Mouse (Mus musculus): ENCODE data around the gene Erbin. TPM values are rescaled to one million over a fixed set of nuclear protein-coding genes. Genes with fewer than 3 reads are reported as not detected.

The Erbin gene
- total and polyA plus RNA-seq, 2 experiments from 2014 or later = 8.5 to 32.5 TPM

DNA sequence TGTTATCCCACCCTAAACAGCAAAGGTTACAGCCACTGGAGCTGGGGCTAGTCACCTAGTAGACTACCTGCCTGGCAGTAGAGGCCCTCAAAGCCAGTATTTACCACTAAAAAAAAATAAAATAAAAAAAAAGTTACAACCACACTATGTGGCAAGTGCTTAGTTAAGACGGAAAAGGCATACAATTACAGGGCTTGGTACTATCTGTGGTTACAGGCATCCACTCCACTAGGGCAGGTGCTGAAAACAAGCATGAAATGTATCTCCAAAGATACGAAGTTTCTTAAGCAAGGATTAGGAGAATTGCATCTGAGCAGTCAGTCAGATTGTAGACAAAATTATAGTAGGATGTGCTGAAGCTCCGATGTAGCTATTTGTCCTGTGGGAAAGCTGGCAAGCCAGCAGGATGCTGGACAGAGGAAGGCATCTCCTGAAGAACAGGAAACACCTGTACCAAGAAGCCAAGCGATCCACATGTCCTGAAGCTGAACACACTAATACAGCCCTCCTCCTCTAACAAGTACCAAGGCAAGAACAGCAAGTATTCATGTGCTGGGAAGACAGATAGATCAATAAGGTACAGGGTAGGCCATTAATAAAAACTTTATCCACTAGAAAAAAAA is 6.1 kb downstream of the Erbin start:
- ATAC-seq (no peak), DNase-seq (ENCODE audit: low spot score) (no peak)
- WGBS = 84% methylated on average over 4 of the region's 4 CpGs
- Histone ChIP-seq H3K4me1 (ENCODE audit: insufficient read depth, low read length) (no peaks in the 10 kb centered on the region; the same call in 1 of the 2 replicates), H3K27me3 (ENCODE audit: insufficient read depth, low read length) (no peaks in the 10 kb centered on the region), H3K27ac (no peak overlapping the region), H3K9me3 (ENCODE audit: low read length) (no peaks in the 10 kb centered on the region), H3K9ac (replicated peaks; ENCODE audit: low read length) (no peak overlapping the region), H3K36me3 (ENCODE audit: insufficient read depth, low read length) (no peaks in the 10 kb centered on the region), H3K4me2 (ENCODE audit: low read depth, low read length) (no peak overlapping the region), H3K4me3 (ENCODE audit: low read length) (no peak overlapping the region)
- no peak for TF ChIP-seq CTCF (IDR thresholded peaks at IDR 0.05; ENCODE audit: low read depth)

DNA sequence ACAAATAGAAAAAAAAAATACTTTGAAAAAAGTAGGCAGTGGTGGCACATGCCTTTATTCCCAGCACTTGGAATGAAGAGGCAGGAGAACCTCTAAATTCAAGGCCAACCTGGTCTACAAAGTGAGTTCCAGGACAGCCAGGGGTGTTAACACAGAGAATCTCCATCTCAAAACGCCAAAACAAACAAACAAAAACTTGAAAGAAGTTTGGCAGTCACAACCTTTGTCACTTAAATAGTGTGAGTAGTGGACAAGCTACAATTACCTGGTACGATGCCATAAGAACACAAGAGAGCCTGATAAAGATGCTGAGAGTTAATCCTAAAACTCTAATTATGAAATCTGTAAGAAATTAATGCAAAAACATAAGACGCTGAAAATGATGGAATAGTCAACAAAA is 8.0 kb downstream of the Erbin start:
- H3K4me1 ChIP-seq (ENCODE audit: insufficient read depth, low read length) = no peaks in the 10 kb centered on the region
- TF ChIP-seq CTCF (IDR thresholded peaks at IDR 0.05; ENCODE audit: low read depth) = no peak
- no peaks in the 10 kb centered on the region for H3K27me3 ChIP-seq (ENCODE audit: insufficient read depth, low read length)
- no peak overlapping the region for H3K27ac ChIP-seq
- H3K9me3 ChIP-seq (ENCODE audit: low read length) = no peaks in the 10 kb centered on the region
- WGBS = 78% methylated on average over 3 of the region's 3 CpGs
- ATAC-seq = no peak
- H3K9ac ChIP-seq (replicated peaks; ENCODE audit: low read length) = no peak overlapping the region
- no peaks in the 10 kb centered on the region for H3K36me3 ChIP-seq (ENCODE audit: insufficient read depth, low read length)
- no peak for DNase-seq (ENCODE audit: low spot score)
- H3K4me2 ChIP-seq (ENCODE audit: low read depth, low read length) = no peak overlapping the region
- H3K4me3 ChIP-seq (ENCODE audit: low read length) = no peak overlapping the region

DNA sequence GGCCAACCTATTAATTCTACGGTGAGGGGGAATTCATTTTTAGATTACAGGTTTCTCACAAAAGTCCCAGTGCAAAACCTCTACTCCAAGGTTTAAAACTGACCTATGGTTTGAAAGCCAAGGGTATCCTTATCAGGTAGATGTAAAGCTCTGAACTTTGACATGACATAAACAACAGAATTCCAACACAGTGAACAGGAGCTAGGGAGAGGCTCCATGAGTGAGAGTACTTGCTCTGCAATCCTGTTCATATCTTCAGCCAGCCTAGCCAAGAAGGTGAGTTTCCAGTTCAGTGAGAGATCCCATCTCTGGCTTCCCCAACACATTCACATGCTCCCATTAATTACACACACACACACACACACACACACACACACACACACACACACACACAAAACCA is 9.7 kb downstream of the Erbin start:
- no peaks in the 10 kb centered on the region for H3K9me3 ChIP-seq (ENCODE audit: low read length)
- no peak overlapping the region for H3K27ac ChIP-seq
- H3K4me1 ChIP-seq (ENCODE audit: insufficient read depth, low read length) = no peaks in the 10 kb centered on the region
- no peak overlapping the region for H3K4me3 ChIP-seq (ENCODE audit: low read length)
- WGBS = 92% methylated on average over 1 of the region's 1 CpGs
- H3K36me3 ChIP-seq (ENCODE audit: insufficient read depth, low read length) = no peaks in the 10 kb centered on the region
- H3K9ac ChIP-seq (replicated peaks; ENCODE audit: low read length) = no peak overlapping the region
- DNase-seq (ENCODE audit: low spot score) = no peak
- H3K4me2 ChIP-seq (ENCODE audit: low read depth, low read length) = no peak overlapping the region
- no peaks in the 10 kb centered on the region for H3K27me3 ChIP-seq (ENCODE audit: insufficient read depth, low read length)
- TF ChIP-seq CTCF (IDR thresholded peaks at IDR 0.05; ENCODE audit: low read depth) = no peak
- ATAC-seq = no peak

DNA sequence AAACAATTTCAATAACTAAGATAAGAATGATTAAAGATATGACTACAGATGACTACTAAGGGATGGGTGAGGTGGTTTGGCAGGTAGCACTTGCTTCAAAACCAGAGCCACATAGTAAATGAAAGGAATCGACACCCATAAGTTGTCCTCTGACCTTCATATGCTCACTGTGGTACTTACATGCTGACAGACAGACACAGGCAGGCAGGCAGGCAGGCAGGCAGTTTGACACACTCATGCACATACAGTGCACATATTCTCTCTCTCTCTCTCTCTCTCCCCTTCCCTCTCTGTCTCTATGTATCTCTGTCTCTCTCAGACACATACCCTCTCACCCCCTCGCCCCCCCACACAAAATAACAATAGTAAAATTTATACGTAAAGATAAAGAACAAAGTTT is 10.4 kb downstream of the Erbin start:
- Histone ChIP-seq H3K4me3 (ENCODE audit: low read length) (no peak overlapping the region), H3K4me1 (ENCODE audit: insufficient read depth, low read length) (no peaks in the 10 kb centered on the region), H3K4me2 (ENCODE audit: low read depth, low read length) (no peak overlapping the region), H3K36me3 (ENCODE audit: insufficient read depth, low read length) (no peaks in the 10 kb centered on the region), H3K27me3 (ENCODE audit: insufficient read depth, low read length) (no peaks in the 10 kb centered on the region), H3K9ac (replicated peaks; ENCODE audit: low read length) (no peak overlapping the region), H3K27ac (no peak overlapping the region), H3K9me3 (ENCODE audit: low read length) (no peaks in the 10 kb centered on the region)
- DNase-seq (ENCODE audit: low spot score) (no peak), ATAC-seq (no peak)
- 76% methylated on average over 3 of the region's 3 CpGs for WGBS
- no peak for TF ChIP-seq CTCF (IDR thresholded peaks at IDR 0.05; ENCODE audit: low read depth)

DNA sequence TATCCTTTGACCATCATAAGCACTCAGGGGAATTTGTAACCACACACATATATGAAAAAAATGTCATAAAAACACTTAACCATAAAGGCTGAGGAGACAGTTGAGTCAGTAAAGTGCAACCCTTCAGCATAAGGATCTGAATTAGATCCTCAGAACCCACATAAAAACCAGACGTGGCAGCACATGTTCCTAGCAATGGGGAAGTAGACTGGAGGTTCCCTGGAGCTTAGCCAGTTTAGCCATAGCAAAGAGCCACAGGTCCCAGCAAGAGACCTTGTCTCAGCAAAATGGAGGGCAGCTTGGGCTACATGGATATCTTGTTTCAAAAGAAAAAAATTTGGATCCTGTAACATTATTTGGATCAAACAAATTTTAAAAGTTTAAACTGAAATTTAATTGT is 20.3 kb downstream of the Erbin start:
- Histone ChIP-seq H3K36me3 (ENCODE audit: insufficient read depth, low read length) (no peaks in the 10 kb centered on the region), H3K27ac (no peak overlapping the region), H3K4me3 (ENCODE audit: low read length) (no peak overlapping the region), H3K9me3 (ENCODE audit: low read length) (no peaks in the 10 kb centered on the region), H3K27me3 (ENCODE audit: insufficient read depth, low read length) (no peaks in the 10 kb centered on the region), H3K9ac (replicated peaks; ENCODE audit: low read length) (no peak overlapping the region), H3K4me2 (ENCODE audit: low read depth, low read length) (no peak overlapping the region), H3K4me1 (ENCODE audit: insufficient read depth, low read length) (no peaks in the 10 kb centered on the region)
- DNase-seq (ENCODE audit: low spot score) (no peak), ATAC-seq (no peak)
- 80% methylated on average over 1 of the region's 1 CpGs for WGBS
- TF ChIP-seq CTCF (IDR thresholded peaks at IDR 0.05; ENCODE audit: low read depth) = no peak

DNA sequence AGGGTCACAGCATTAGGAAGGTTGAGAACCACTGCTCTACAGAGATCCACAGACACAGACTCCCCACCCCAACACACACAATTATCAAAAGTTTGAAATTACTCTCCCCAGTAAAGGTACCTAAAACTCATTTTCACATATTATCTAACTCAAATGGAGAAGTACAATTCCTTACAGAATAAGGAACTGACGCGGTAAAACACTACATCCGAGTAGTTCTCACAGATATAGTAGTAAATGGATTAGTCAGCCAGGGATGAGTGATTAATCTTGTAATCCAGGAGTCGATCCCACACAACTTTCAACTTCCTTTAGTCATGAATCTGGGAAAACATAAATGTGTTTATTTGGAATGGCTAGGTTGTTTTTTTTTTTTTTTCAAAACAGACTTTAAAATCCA is 22.7 kb downstream of the Erbin start:
- Histone ChIP-seq H3K4me1 (ENCODE audit: insufficient read depth, low read length) (no peaks in the 10 kb centered on the region), H3K4me3 (ENCODE audit: low read length) (no peak overlapping the region), H3K9ac (replicated peaks; ENCODE audit: low read length) (no peak overlapping the region), H3K36me3 (ENCODE audit: insufficient read depth, low read length) (no peaks in the 10 kb centered on the region), H3K4me2 (ENCODE audit: low read depth, low read length) (no peak overlapping the region), H3K9me3 (ENCODE audit: low read length) (no peaks in the 10 kb centered on the region), H3K27me3 (ENCODE audit: insufficient read depth, low read length) (no peaks in the 10 kb centered on the region), H3K27ac (no peak overlapping the region)
- WGBS = 95% methylated on average over 4 of the region's 4 CpGs
- no peak for DNase-seq (ENCODE audit: low spot score)
- no peak for ATAC-seq
- no peak for TF ChIP-seq CTCF (IDR thresholded peaks at IDR 0.05; ENCODE audit: low read depth)

DNA sequence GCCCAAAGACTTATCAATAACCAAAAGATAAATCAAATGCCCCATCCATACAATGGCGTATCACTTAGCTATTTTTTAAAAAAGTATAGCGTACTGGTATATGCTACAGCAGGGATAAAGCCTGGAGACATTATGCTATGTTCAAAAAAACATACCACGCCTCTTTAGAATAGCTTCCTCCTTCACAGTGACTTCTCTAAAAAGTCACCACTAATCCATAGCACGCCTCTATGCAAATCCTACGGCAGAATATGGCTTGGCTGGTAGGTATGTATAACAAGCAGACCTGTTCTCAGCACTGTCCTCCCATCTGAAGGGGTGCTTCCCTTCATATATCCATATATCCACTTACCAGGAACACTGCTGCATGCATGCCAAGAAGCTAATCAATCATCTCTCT is 27.2 kb downstream of the Erbin start:
- no peak for DNase-seq (ENCODE audit: low spot score)
- Histone ChIP-seq H3K9ac (replicated peaks; ENCODE audit: low read length) (no peak overlapping the region), H3K36me3 (ENCODE audit: insufficient read depth, low read length) (no peaks in the 10 kb centered on the region), H3K4me2 (ENCODE audit: low read depth, low read length) (no peak overlapping the region), H3K27me3 (ENCODE audit: insufficient read depth, low read length) (no peaks in the 10 kb centered on the region), H3K9me3 (ENCODE audit: low read length) (no peaks in the 10 kb centered on the region), H3K4me1 (ENCODE audit: insufficient read depth, low read length) (no peaks in the 10 kb centered on the region; the same call in 1 of the 2 replicates), H3K4me3 (ENCODE audit: low read length) (no peak overlapping the region), H3K27ac (no peak overlapping the region)
- TF ChIP-seq CTCF (IDR thresholded peaks at IDR 0.05; ENCODE audit: low read depth) = no peak
- ATAC-seq = no peak
- 92% methylated on average over 5 of the region's 5 CpGs for WGBS
